Mouse (Mus musculus) MEL (cell line): Measurements from ENCODE around the gene Pcnt.

Experiments
- CTCF ChIP-seq, 3 experiments: IDR thresholded peaks in 2 of 3; conservative IDR thresholded peaks in 1 of 3; 2 replicates each; pipeline ENCODE4 v1.5.1; 2011 to 2012; ENCODE audit warnings: low read length in 3 of 3, low read depth in 2 of 3, mild to moderate bottlenecking in 2 of 3, improper control_type of control experiment in 1 of 3, inconsistent platforms in 1 of 3, mixed read lengths in 1 of 3, moderate library complexity in 1 of 3; ENCODE audit not compliant: control insufficient read depth in 1 of 3, insufficient read depth in 1 of 3, poor library complexity in 1 of 3, severe bottlenecking in 1 of 3
- E2F4 ChIP-seq: IDR thresholded peaks from 2 replicates; pipeline ENCODE4 v1.6.1; 2011; ENCODE audit warnings: low read depth, low read length, improper control_type of control experiment, borderline replicate concordance
- EP300 ChIP-seq, 2 experiments: IDR thresholded peaks; 2 replicates each; pipeline ENCODE4 v1.6.1; 2011; ENCODE audit warnings: improper control_type of control experiment in 2 of 2, low read length in 2 of 2, low read depth in 1 of 2, mild to moderate bottlenecking in 1 of 2
- GATA1 ChIP-seq: IDR thresholded peaks from 2 replicates; pipeline ENCODE4 v1.6.1; 2011; ENCODE audit warnings: low read depth, low read length, improper control_type of control experiment
- MXI1 ChIP-seq: IDR thresholded peaks from 2 replicates; pipeline ENCODE4 v1.6.1; 2011; ENCODE audit warnings: mild to moderate bottlenecking, low read depth, low read length, improper control_type of control experiment
- MYB ChIP-seq: IDR thresholded peaks from 2 replicates; pipeline ENCODE4 v1.6.1; 2011; ENCODE audit warnings: mild to moderate bottlenecking, low read depth, low read length, improper control_type of control experiment
- POLR2A ChIP-seq, 2 experiments: IDR thresholded peaks; 2 replicates each; pipeline ENCODE4 v1.6.1; 2011 to 2012; ENCODE audit warnings: low read length in 2 of 2, mild to moderate bottlenecking in 2 of 2, control low read depth in 1 of 2, improper control_type of control experiment in 1 of 2, low read depth in 1 of 2, moderate library complexity in 1 of 2; ENCODE audit not compliant: control insufficient read depth in 1 of 2, insufficient read depth in 1 of 2, poor library complexity in 1 of 2
- RAD21 ChIP-seq: IDR thresholded peaks from 2 replicates; pipeline ENCODE4 v1.6.1; 2011; ENCODE audit warnings: mild to moderate bottlenecking, low read depth, low read length, improper control_type of control experiment
- SIN3A ChIP-seq: IDR thresholded peaks from 2 replicates; pipeline ENCODE4 v1.6.1; 2012; ENCODE audit warnings: low read length, improper control_type of control experiment, inconsistent platforms
- SMC3 ChIP-seq: IDR thresholded peaks from 2 replicates; pipeline ENCODE4 v1.6.1; 2011; ENCODE audit warnings: low read depth, low read length, improper control_type of control experiment
- TBP ChIP-seq: IDR thresholded peaks from 2 replicates; pipeline ENCODE4 v1.8.0; 2011; ENCODE audit warnings: low read depth, low read length, improper control_type of control experiment

DNA sequence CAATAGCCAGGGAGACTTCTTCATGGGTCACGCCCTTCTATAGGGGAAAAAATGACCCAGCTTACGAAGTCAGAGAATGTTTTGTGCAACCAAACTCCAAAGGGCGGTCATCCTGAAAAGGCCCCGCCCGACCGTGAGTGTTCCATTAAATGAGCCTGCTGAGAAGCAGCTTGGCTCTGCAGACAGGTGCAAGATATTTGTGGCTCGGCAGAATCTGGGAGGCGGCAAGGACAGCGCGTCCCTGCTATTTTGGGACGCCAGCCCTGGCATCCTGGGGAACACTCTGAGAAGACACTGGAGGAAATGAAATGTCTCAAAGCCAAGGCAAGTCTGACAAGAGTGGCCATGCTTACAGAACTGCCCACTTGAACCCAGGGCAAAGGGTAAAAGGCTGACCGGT, 25.8 kb downstream of the Pcnt start:
- TF ChIP-seq POLR2A (IDR thresholded peaks at IDR 0.05; ENCODE audit: control insufficient read depth in 1 of 2, insufficient read depth in 1 of 2, low read depth in 1 of 2, low read length in 2 of 2, poor library complexity in 1 of 2) (no peak), SMC3 (no peak), TBP (no peak), SIN3A (no peak), E2F4 (no peak), MYB (no peak), MXI1 (no peak), GATA1 (no peak), EP300 (IDR thresholded peaks at IDR 0.05; ENCODE audit: low read depth in 1 of 2, low read length in 2 of 2) (no peak), RAD21 (no peak), CTCF (IDR thresholded peaks at IDR 0.05 in 2 of 3, conservative IDR thresholded peaks at IDR 0.05 in 1 of 3; ENCODE audit: control insufficient read depth in 1 of 3, insufficient read depth in 1 of 3, low read depth in 2 of 3, low read length in 3 of 3, poor library complexity in 1 of 3, severe bottlenecking in 1 of 3) (no peak)
